Mouse (Mus musculus): ENCODE measurements around the gene Ppp3ca.

- TF ChIP-seq CTCF (IDR thresholded peaks at IDR 0.05; ENCODE audit: low read depth) (no peak), EP300 (IDR thresholded peaks at IDR 0.05; ENCODE audit: low read depth) (no peak)
Measured at GRCm38 (mm10) chr3:136855996-136856395, 186.1 kb downstream of the Ppp3ca start.

Measured in liver, embryonic 14.5 days (tissue).